Mouse (Mus musculus) lung, embryonic 14.5 days (tissue): ENCODE measurements at regions not wholly inside any gene's neighbourhood (a gene's known extent, or its start where the extent isn't known, plus 50 kb on each side); places are given as distances from the start of the nearest gene placed in this dataset.

Experiments used
- ATAC-seq: fragments of 200-750 bp; cut with Nextera tagmentation; 2 replicates; pipeline ENCODE4 v1.8.0; 2017; ENCODE audit warnings: mild to moderate bottlenecking, moderate TSS enrichment, moderate library complexity; ENCODE audit not compliant: insufficient read depth
- DNase-seq: peaks from one replicate; pipeline ENCODE4 v3.0.0-alpha.2; 2015
- H3K27ac ChIP-seq: fragments of 300-500 bp; sonication (generic); 2 replicates; pipeline ENCODE4 v1.5.1; 2014; ENCODE audit warnings: low read depth, mild to moderate bottlenecking, moderate library complexity
- H3K27me3 ChIP-seq: fragments of 300-500 bp; sonication (generic); 2 replicates; pipeline ENCODE4 v1.6.1; 2014; ENCODE audit warnings: low read length, control low read depth; ENCODE audit not compliant: insufficient read depth
- H3K36me3 ChIP-seq: fragments of 300-500 bp; sonication (generic); 2 replicates; pipeline ENCODE4 v1.6.1; 2014; ENCODE audit warnings: control low read depth; ENCODE audit not compliant: insufficient read depth
- H3K4me1 ChIP-seq: fragments of 300-500 bp; sonication (generic); 2 replicates; pipeline ENCODE4 v1.6.1; 2014; ENCODE audit warnings: antibody characterized with exemption, control low read depth; ENCODE audit not compliant: insufficient read depth
- H3K4me2 ChIP-seq: fragments of 300-500 bp; sonication (generic); 2 replicates; pipeline ENCODE4 v1.6.1; 2014; ENCODE audit warnings: mild to moderate bottlenecking
- H3K4me3 ChIP-seq: fragments of 300-500 bp; sonication (generic); 2 replicates; pipeline ENCODE4 v1.5.1; 2014; ENCODE audit warnings: low read depth, low read length
- H3K9ac ChIP-seq: fragments of 300-500 bp; sonication (generic); 2 replicates; pipeline ENCODE4 v1.6.1; 2014
- H3K9me3 ChIP-seq: fragments of 300-500 bp; sonication (generic); 2 replicates; pipeline ENCODE4 v1.6.1; 2016; ENCODE audit warnings: low read depth, low read length, control low read depth
- CTCF ChIP-seq: IDR thresholded peaks from 2 replicates; pipeline ENCODE4 v1.5.1; 2016; ENCODE audit warnings: antibody characterized with exemption, low read depth
- WGBS: fragments of 180-500 bp; shearing (Covaris S2); extraction: QIAGEN DNeasy Blood & Tissue Kit; methylation state at CpG from one replicate; pipeline ENCODE4 v1.1.7; 2014; 5-methylcytosine and 5-hydroxymethylcytosine counted together

GRCm38 (mm10) chr11:63211501-63211900 is 82.7 kb downstream of the Pmp22 start:
- no peak overlapping the region for H3K4me3 ChIP-seq
- no peaks in the 10 kb centered on the region for H3K9me3 ChIP-seq
- WGBS, result 71% methylated on average over 4 of the region's 4 CpGs
- DNase-seq (no peak), ATAC-seq (no peak)
- H3K4me1 ChIP-seq, result no peaks in the 10 kb centered on the region
- no peak overlapping the region for H3K9ac ChIP-seq
- TF ChIP-seq CTCF, result no peak
- no peaks in the 10 kb centered on the region for H3K27me3 ChIP-seq
- H3K4me2 ChIP-seq, result no peak overlapping the region
- no peaks in the 10 kb centered on the region for H3K36me3 ChIP-seq
- H3K27ac ChIP-seq, result no peak overlapping the region

- peak; percentile 98 for TF ChIP-seq CTCF
- H3K27me3 ChIP-seq, result no peaks in the 10 kb centered on the region
- H3K27ac ChIP-seq, result no peak overlapping the region
- no peak overlapping the region for H3K4me3 ChIP-seq
- H3K4me2 ChIP-seq, result no peak overlapping the region
- H3K9ac ChIP-seq, result no peak overlapping the region
- no peak for ATAC-seq
- DNase-seq, result peak; percentile 91
- no peaks in the 10 kb centered on the region for H3K4me1 ChIP-seq
- 10% methylated on average over 6 of the region's 6 CpGs for WGBS
- H3K36me3 ChIP-seq, result no peaks in the 10 kb centered on the region
- H3K9me3 ChIP-seq, result no peaks in the 10 kb centered on the region
These were observed 84.3 kb downstream of the Pmp22 start for GRCm38 (mm10) chr11:63213043-63213442.

- no peaks in the 10 kb centered on the region for H3K27me3 ChIP-seq
- H3K9ac ChIP-seq, result no peak overlapping the region
- peak; percentile 9 for DNase-seq
- WGBS, result 61% methylated on average over 19 of the region's 19 CpGs
- H3K27ac ChIP-seq, result no peak overlapping the region
- H3K36me3 ChIP-seq, result no peaks in the 10 kb centered on the region
- H3K4me2 ChIP-seq, result no peak overlapping the region
- H3K4me1 ChIP-seq, result no peaks in the 10 kb centered on the region
- H3K4me3 ChIP-seq, result no peak overlapping the region
- H3K9me3 ChIP-seq, result no peaks in the 10 kb centered on the region
- TF ChIP-seq CTCF, result no peak
- no peak for ATAC-seq
These were observed 85.2 kb downstream of the Pmp22 start for GRCm38 (mm10) chr11:63213901-63214425.

DNA sequence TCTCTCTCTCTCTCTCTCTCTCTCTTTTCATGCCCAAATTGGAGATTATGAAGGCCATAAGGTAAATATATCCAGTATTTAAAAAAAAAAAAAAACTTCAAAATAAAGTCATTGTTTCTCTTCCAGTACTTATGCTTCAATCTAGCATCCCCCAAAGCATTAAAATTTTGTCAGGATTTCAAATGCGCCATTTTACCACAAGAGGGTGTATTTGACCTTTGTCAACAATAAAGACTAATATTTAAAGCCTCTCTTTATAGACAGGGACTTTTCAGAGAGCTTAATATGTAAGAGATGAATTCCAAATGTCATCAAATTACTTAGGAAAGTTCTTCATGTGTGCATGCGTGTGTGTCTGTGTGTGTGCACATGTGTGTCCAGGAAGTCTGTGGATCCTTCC is 87.2 kb downstream of the Pmp22 start:
- WGBS, result 77% methylated on average over 2 of the region's 2 CpGs
- ATAC-seq (no peak), DNase-seq (peak; percentile 47)
- no peaks in the 10 kb centered on the region for H3K4me1 ChIP-seq
- H3K36me3 ChIP-seq, result no peaks in the 10 kb centered on the region
- H3K4me2 ChIP-seq, result no peak overlapping the region
- H3K9me3 ChIP-seq, result no peaks in the 10 kb centered on the region
- H3K27ac ChIP-seq, result no peak overlapping the region
- no peaks in the 10 kb centered on the region for H3K27me3 ChIP-seq
- H3K9ac ChIP-seq, result no peak overlapping the region
- peak; percentile 32 for TF ChIP-seq CTCF
- no peak overlapping the region for H3K4me3 ChIP-seq

DNA sequence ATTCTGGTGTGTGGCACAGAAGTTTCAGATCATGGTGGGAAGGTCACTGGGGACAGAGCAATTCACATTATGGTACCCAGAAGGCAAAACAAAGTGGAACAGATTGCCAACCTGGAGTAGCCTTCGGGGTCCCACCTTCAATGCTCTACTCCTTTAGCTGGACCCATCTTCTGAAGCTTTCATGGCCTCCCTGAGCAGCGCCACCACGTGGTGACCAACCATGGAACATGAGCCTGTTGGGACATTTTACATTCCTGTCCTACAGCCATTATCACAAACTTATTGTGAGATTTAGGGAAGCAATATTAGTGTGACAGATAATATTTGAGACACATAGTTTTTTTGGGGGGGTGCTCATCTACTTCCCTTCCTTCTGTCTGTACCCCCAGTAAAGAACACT is 88.3 kb downstream of the Pmp22 start:
- WGBS, result 57% methylated on average over 3 of the region's 3 CpGs
- Histone ChIP-seq H3K9me3 (no peaks in the 10 kb centered on the region), H3K36me3 (no peaks in the 10 kb centered on the region), H3K27me3 (no peaks in the 10 kb centered on the region), H3K9ac (no peak overlapping the region), H3K4me1 (no peaks in the 10 kb centered on the region), H3K27ac (no peak overlapping the region), H3K4me2 (no peak overlapping the region), H3K4me3 (no peak overlapping the region)
- no peak for DNase-seq
- ATAC-seq, result no peak
- no peak for TF ChIP-seq CTCF

DNA sequence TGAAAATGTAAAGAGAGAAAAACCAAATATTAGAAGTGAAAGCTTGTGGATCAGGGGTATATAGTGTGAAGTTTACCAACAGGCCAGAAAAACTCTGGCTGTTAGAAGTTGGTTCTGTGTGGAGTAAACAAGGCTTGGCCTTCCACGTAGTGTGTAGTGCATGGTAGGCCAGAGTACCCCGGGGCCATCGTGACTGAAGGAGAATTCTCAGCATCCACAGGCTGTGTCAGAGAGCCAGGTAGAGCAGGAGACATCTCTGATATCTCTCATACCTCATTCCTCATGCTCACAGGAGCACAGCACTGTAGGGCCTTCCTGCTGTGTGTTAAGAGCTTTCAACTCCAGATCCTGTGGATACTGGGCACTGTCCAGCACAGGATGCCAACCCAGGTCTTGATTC is 97.7 kb downstream of the Pmp22 start:
- H3K36me3 ChIP-seq, result no peaks in the 10 kb centered on the region
- no peak overlapping the region for H3K4me3 ChIP-seq
- no peak overlapping the region for H3K9ac ChIP-seq
- H3K4me2 ChIP-seq, result no peak overlapping the region
- 95% methylated on average over 3 of the region's 3 CpGs for WGBS
- DNase-seq, result no peak
- H3K27ac ChIP-seq, result no peak overlapping the region
- H3K4me1 ChIP-seq, result no peaks in the 10 kb centered on the region
- no peak for ATAC-seq
- no peaks in the 10 kb centered on the region for H3K9me3 ChIP-seq
- TF ChIP-seq CTCF, result no peak
- no peaks in the 10 kb centered on the region for H3K27me3 ChIP-seq

GRCm38 (mm10) chr11:63230786-63231185 is 102.0 kb downstream of the Pmp22 start:
- H3K4me3 ChIP-seq, result no peak overlapping the region
- no peaks in the 10 kb centered on the region for H3K27me3 ChIP-seq
- DNase-seq (peak; percentile 26), ATAC-seq (no peak)
- 62% methylated on average over 6 of the region's 6 CpGs for WGBS
- TF ChIP-seq CTCF, result no peak
- H3K9me3 ChIP-seq, result no peaks in the 10 kb centered on the region
- no peaks in the 10 kb centered on the region for H3K36me3 ChIP-seq
- H3K27ac ChIP-seq, result no peak overlapping the region
- H3K4me1 ChIP-seq, result no peaks in the 10 kb centered on the region
- H3K4me2 ChIP-seq, result no peak overlapping the region
- H3K9ac ChIP-seq, result no peak overlapping the region
